11 mouse cellular contexts compared by ENCODE assay signal in the genomic region with DNA sequence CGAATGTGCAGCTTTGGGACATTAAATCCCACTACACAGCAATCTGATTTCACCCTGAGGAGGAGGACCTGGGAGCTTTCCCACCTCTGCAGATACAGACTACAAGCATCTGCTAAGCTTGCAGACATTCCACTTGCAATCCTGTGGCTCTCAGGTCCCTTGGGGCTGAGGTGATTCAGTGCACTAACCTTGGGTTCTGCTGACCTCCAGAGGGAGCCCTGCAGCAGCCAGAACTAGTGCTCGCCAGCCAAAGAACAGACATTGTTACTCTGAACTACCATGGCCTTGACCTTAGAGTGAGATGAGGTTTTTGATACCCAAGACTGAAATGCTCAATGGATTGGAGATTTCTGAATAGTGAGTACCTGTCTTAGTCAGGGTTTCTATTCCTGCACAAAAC. TPM values are rescaled to one million over a fixed set of nuclear protein-coding genes. Genes with fewer than 3 reads are reported as not detected.
DNase-seq lines count a peak whose midpoint lies in the region; ATAC-seq and TF ChIP-seq lines count a peak whose summit lies in the region.
"Had no signal": no experiment of that assay in that cellular context is flagged by ENCODE, and none has a peak within 500 bp of the region (broad histone marks: within the 10 kb centered on the region; RNA-seq: fewer than 3 reads in every experiment).

No protein-coding gene starts in this region.

- no peaks in the 10 kb centered on the region for H3K36me3 ChIP-seq in ES-Bruce4 (ENCODE audit: control insufficient read depth, insufficient read depth, low read length, poor library complexity, severe bottlenecking)
- H3K36me3 ChIP-seq in intestine, embryonic 16.5 days (ENCODE audit: control insufficient read depth, insufficient read depth, low read length) = no peaks in the 10 kb centered on the region
- H3K36me3 ChIP-seq in hindbrain, embryonic 12.5 days = no peaks in the 10 kb centered on the region
- H3K36me3 ChIP-seq: hindbrain, embryonic 13.5 days; limb, embryonic 13.5 days had no signal

- no peaks in the 10 kb centered on the region for H3K9me3 ChIP-seq in ES-Bruce4 (replicated peaks; ENCODE audit: control insufficient read depth, insufficient read depth, low read length, poor library complexity, severe bottlenecking)
- no peaks in the 10 kb centered on the region for H3K9me3 ChIP-seq in intestine, embryonic 16.5 days (ENCODE audit: control insufficient read depth, low read length)
- no peaks in the 10 kb centered on the region for H3K9me3 ChIP-seq in hindbrain, embryonic 12.5 days (replicated peaks)
- H3K9me3 ChIP-seq: hindbrain, embryonic 13.5 days; limb, embryonic 13.5 days had no signal

- no peak for TF ChIP-seq POLR2A in ES-Bruce4 (IDR thresholded peaks at IDR 0.05; ENCODE audit: insufficient read depth, low read length)

- no peak for DNase-seq in left cerebral cortex, adult 2 months (ENCODE audit: extremely low spot score in 1 of 2, low spot score in 2 of 2)
- DNase-seq in left cerebral cortex, postnatal 14 days (ENCODE audit: low spot score in 2 of 2) = no peak
- DNase-seq in adrenal gland, adult 8-10 months = peak; percentile 21
- peak; percentile 75 to 82 for DNase-seq in kidney, postnatal 36 days
- DNase-seq: thymus, postnatal 4 days had no signal

- no peak for ATAC-seq in intestine, embryonic 16.5 days
- no peak for ATAC-seq in hindbrain, embryonic 12.5 days (ENCODE audit: low FRiP score)
- ATAC-seq in erythroblast, adult 5-6 weeks (replicated peaks; ENCODE audit: low FRiP score, poor library complexity, severe bottlenecking) = no peak

- no peak overlapping the region for H3K27ac ChIP-seq in left cerebral cortex, adult 2 months
- no peak overlapping the region for H3K27ac ChIP-seq in ES-Bruce4 (ENCODE audit: insufficient read depth, low read length)
- no peak overlapping the region for H3K27ac ChIP-seq in intestine, embryonic 16.5 days (ENCODE audit: low read length)
- no peak overlapping the region for H3K27ac ChIP-seq in hindbrain, embryonic 12.5 days
- H3K27ac ChIP-seq: hindbrain, embryonic 13.5 days; limb, embryonic 13.5 days had no signal

- no peak overlapping the region for H3K4me2 ChIP-seq in intestine, embryonic 16.5 days (ENCODE audit: low read depth, low read length)
- H3K4me2 ChIP-seq in hindbrain, embryonic 12.5 days (replicated peaks) = no peak overlapping the region
- H3K4me2 ChIP-seq: hindbrain, embryonic 13.5 days; limb, embryonic 13.5 days had no signal

- WGBS in intestine, embryonic 16.5 days = 61% methylated on average over 2 of the region's 2 CpGs
- 63% methylated on average over 2 of the region's 2 CpGs for WGBS in hindbrain, embryonic 12.5 days

- H3K27me3 ChIP-seq in ES-Bruce4 (ENCODE audit: control insufficient read depth, insufficient read depth, low read length, poor library complexity, severe bottlenecking) = no peaks in the 10 kb centered on the region
- no peaks in the 10 kb centered on the region for H3K27me3 ChIP-seq in intestine, embryonic 16.5 days (replicated peaks; ENCODE audit: control insufficient read depth, insufficient read depth, low read length)
- H3K27me3 ChIP-seq in hindbrain, embryonic 12.5 days = no peaks in the 10 kb centered on the region
- H3K27me3 ChIP-seq: hindbrain, embryonic 13.5 days; limb, embryonic 13.5 days had no signal

- H3K4me1 ChIP-seq in ES-Bruce4 (ENCODE audit: control insufficient read depth, insufficient read depth, low read length) = no peaks in the 10 kb centered on the region
- H3K4me1 ChIP-seq in intestine, embryonic 16.5 days (ENCODE audit: control insufficient read depth, insufficient read depth, low read length) = peaks cover 3% of the 10 kb centered on the region; the same call in 1 of the 2 replicates
- peaks cover 3% of the 10 kb centered on the region; the same call in 1 of the 2 replicates for H3K4me1 ChIP-seq in hindbrain, embryonic 12.5 days

- peak; percentile 36 for TF ChIP-seq CTCF in left cerebral cortex, adult 2 months (IDR thresholded peaks at IDR 0.05)
- TF ChIP-seq CTCF in ES-Bruce4 (IDR thresholded peaks at IDR 0.05; ENCODE audit: low read depth, low read length) = peak; percentile 66

- no peak for TF ChIP-seq EP300 in ES-Bruce4 (IDR thresholded peaks at IDR 0.05; ENCODE audit: insufficient read depth, low read depth, low read length)

- no peak overlapping the region for H3K4me3 ChIP-seq in left cerebral cortex, adult 2 months
- no peak overlapping the region for H3K4me3 ChIP-seq in ES-Bruce4 (ENCODE audit: low read depth, low read length)
- no peak overlapping the region for H3K4me3 ChIP-seq in intestine, embryonic 16.5 days (ENCODE audit: low read length)
- H3K4me3 ChIP-seq in hindbrain, embryonic 12.5 days = no peak overlapping the region
- H3K4me3 ChIP-seq: hindbrain, embryonic 13.5 days; limb, embryonic 13.5 days had no signal

- intact Hi-C loops in left cerebral cortex, adult 2 months (cut with DNase I) = loop anchor here (5.0 kb wide), 1 partner anchor 66 kb away; no protein-coding TSS in a partner anchor
- intact Hi-C loops in left cerebral cortex, postnatal 14 days (cut with DNase I) = no loop called here

- no peak overlapping the region for H3K9ac ChIP-seq in ES-Bruce4 (ENCODE audit: low read depth, poor library complexity, severe bottlenecking)
- H3K9ac ChIP-seq in intestine, embryonic 16.5 days (ENCODE audit: low read depth, low read length) = no peak overlapping the region
- no peak overlapping the region for H3K9ac ChIP-seq in hindbrain, embryonic 12.5 days
- H3K9ac ChIP-seq: hindbrain, embryonic 13.5 days; limb, embryonic 13.5 days had no signal

RNA-seq across cellular contexts. Expression of a gene that starts 4.4 kb away (rescaled TPM):
- total RNA-seq in left cerebral cortex, adult 2 months (2021) = 10 to 100 TPM in 1 of 2 experiments, 1 to 10 TPM in 1; 8.1 to 14.7 TPM
- 10 to 100 TPM in 1 of 2 experiments, 1 to 10 TPM in 1; 9.3 to 12.7 TPM for total RNA-seq in left cerebral cortex, postnatal 14 days (2021)
- not detected in 2 replicates for polyA plus RNA-seq in ES-Bruce4 (2011; ENCODE audit: insufficient read depth, insufficient read length, low read depth, missing spikeins)
- total RNA-seq in adrenal gland, adult 8-10 months (2022) = not detected
- polyA plus RNA-seq in intestine, embryonic 16.5 days (2015; fragmentation: Nextera tagmentation; extraction: Ambion mirVana) = 0.12 and 0.31 TPM in 2 replicates
- 4.8 and 7.1 TPM in 2 replicates for polyA plus RNA-seq in hindbrain, embryonic 12.5 days (2016; fragmentation: Nextera tagmentation; extraction: Ambion mirVana)
- not detected in 2 replicates for total RNA-seq in erythroblast, adult 5-6 weeks (2015; ENCODE audit: low replicate concordance)
- total RNA-seq in erythroblast, adult 5-6 weeks (2017; ENCODE audit: low replicate concordance) = not detected in 2 replicates

Comparison
In these comparisons a context has a peak if more than half of its experiments do, and no peak if none do; other contexts are left out.
1. DNase-seq: peak in adrenal gland, adult 8-10 months (single experiment) and kidney, postnatal 36 days (2 of 2); none in left cerebral cortex, adult 2 months (0 of 2) and left cerebral cortex, postnatal 14 days (0 of 2).
2. RNA of a gene that starts 4.4 kb away (total RNA-seq): 8.1 to 14.7 TPM in left cerebral cortex, adult 2 months and 9.3 to 12.7 TPM in left cerebral cortex, postnatal 14 days; not detected in adrenal gland, adult 8-10 months and not detected in erythroblast, adult 5-6 weeks; every median in the first group is over 4 times any median in the second.